Mouse (Mus musculus): ENCODE measurements around the gene Cdk6.

DNA sequence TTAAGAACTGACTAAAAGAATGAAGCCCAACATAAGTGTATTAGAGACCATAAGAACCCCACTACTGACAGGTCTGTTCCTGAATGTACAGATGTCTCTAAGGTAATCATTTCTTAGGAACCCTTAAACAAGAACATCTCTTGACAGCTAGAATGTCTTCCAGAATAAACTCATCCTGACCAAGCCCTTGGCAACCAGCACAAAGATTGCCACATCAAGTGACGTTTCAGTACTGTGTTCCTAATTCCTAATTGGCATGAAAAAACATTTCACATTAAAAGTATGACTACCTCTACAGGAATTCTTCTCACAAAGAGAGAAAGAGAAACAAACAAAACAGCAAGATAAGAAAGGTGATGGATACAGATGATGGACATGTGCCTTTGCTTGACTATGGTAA is 31.7 kb upstream of the Cdk6 start:
- TF ChIP-seq CTCF (IDR thresholded peaks at IDR 0.05; ENCODE audit: borderline replicate concordance, extremely low read depth, insufficient read depth, insufficient read length) (no peak), POLR2A (IDR thresholded peaks at IDR 0.05; ENCODE audit: borderline replicate concordance, extremely low read depth, insufficient read depth, insufficient read length, poor library complexity, severe bottlenecking) (no peak)
